Mouse (Mus musculus) heart, embryonic 14.5 days (tissue): Measurements from ENCODE around the gene Leng9. TPM values are rescaled to one million over a fixed set of nuclear protein-coding genes. Genes with fewer than 3 reads are reported as not detected.
"Not testable (repeated sequence)": the region's sequence is repeated elsewhere in the genome, so short reads cannot be mapped to it uniquely, and the experiment has no call there.

Source experiments
- ATAC-seq: fragments of 200-750 bp; cut with Nextera tagmentation; 2 replicates; pipeline ENCODE4 v1.8.0; 2017; ENCODE audit warnings: low read depth, moderate TSS enrichment; ENCODE audit not compliant: insufficient number of reproducible peaks, insufficient read depth, low FRiP score
- H3K27ac ChIP-seq, 2 experiments: fragments of 200-500 bp in 1 of 2; fragments of 300-500 bp in 1 of 2; sonication (generic) in 1 of 2; replicated peaks in 1 of 2; 2 replicates each; pipeline ENCODE4 v1.5.1; 2012 to 2014; ENCODE audit warnings: low read depth in 2 of 2, low read length in 2 of 2, control low read depth in 1 of 2, mild to moderate bottlenecking in 1 of 2, mixed read lengths in 1 of 2; ENCODE audit not compliant: control insufficient read depth in 1 of 2, insufficient read depth in 1 of 2
- H3K27me3 ChIP-seq: fragments of 300-500 bp; sonication (generic); 2 replicates; pipeline ENCODE4 v1.6.1; 2014; ENCODE audit warnings: mild to moderate bottlenecking, low read length, control low read depth; ENCODE audit not compliant: control insufficient read depth, insufficient read depth
- H3K36me3 ChIP-seq: fragments of 300-500 bp; sonication (generic); 2 replicates; pipeline ENCODE4 v1.6.1; 2014; ENCODE audit warnings: mild to moderate bottlenecking, control low read depth, low read length, mixed read lengths; ENCODE audit not compliant: control insufficient read depth, insufficient read depth
- H3K4me1 ChIP-seq, 2 experiments: fragments of 200-500 bp in 1 of 2; fragments of 300-500 bp in 1 of 2; sonication (generic) in 1 of 2; 2 replicates each; pipeline ENCODE4 v1.6.1; 2012 to 2014; ENCODE audit warnings: low read length in 2 of 2, control low read depth in 1 of 2, mixed read lengths in 1 of 2; ENCODE audit not compliant: control insufficient read depth in 2 of 2, insufficient read depth in 2 of 2
- H3K4me2 ChIP-seq: fragments of 300-500 bp; sonication (generic); 2 replicates; pipeline ENCODE4 v1.6.1; 2014; ENCODE audit warnings: mild to moderate bottlenecking, low read length
- H3K4me3 ChIP-seq, 2 experiments: fragments of 200-500 bp in 1 of 2; fragments of 300-500 bp in 1 of 2; sonication (generic) in 1 of 2; 2 replicates each; pipeline ENCODE4 v1.5.1; 2012 to 2014; ENCODE audit warnings: low read length in 2 of 2, mild to moderate bottlenecking in 2 of 2, control low read depth in 1 of 2, low read depth in 1 of 2, moderate library complexity in 1 of 2; ENCODE audit not compliant: control insufficient read depth in 1 of 2, insufficient read depth in 1 of 2
- H3K9ac ChIP-seq: fragments of 300-500 bp; sonication (generic); 2 replicates; pipeline ENCODE4 v1.6.1; 2014; ENCODE audit warnings: mild to moderate bottlenecking, low read length
- H3K9me3 ChIP-seq: fragments of 300-500 bp; sonication (generic); 2 replicates; pipeline ENCODE4 v1.6.1; 2016; ENCODE audit warnings: low read length, control low read depth; ENCODE audit not compliant: control insufficient read depth
- WGBS: fragments of 180-500 bp; shearing (Covaris S2); extraction: QIAGEN DNeasy Blood & Tissue Kit; methylation state at CpG from one replicate; pipeline ENCODE4 v1.1.7; 2014; 5-methylcytosine and 5-hydroxymethylcytosine counted together
- polyA plus RNA-seq: library from polyadenylated mRNA; unstranded; fragments of >200 nt; fragmentation: Nextera tagmentation; extraction: Ambion mirVana; gene quantifications from 2 replicates; pipeline ENCODE4 v1.2.1, GENCODE M21; 2014

The Leng9 gene
- polyA plus RNA-seq, 1 experiment from 2014 or later: 1.5 TPM

DNA sequence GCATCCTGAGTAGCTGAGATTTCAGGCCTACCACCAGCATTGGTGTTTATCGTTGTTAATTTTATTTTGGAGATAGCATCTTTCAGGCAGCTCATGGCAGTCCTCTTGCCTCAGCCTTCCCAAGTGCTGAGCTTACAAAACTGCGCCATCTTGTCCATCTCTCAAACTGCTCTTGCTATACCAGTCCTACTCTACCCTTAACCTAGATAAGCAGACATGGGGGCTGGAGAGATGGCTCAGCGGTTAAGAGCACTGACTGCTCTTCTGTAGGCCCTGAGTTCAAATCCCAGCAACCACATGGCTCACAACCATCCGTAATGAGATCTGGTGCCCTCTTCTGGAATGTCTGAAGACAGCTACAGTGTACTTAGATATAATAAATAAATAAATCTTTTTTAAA lies 11.4 kb upstream of the Leng9 start:
- H3K4me3 ChIP-seq, H3K4me2 ChIP-seq, H3K36me3 ChIP-seq, H3K27ac ChIP-seq, H3K27me3 ChIP-seq, H3K9me3 ChIP-seq, ATAC-seq, H3K9ac ChIP-seq: not testable (repeated sequence)
- H3K4me1 ChIP-seq: peaks cover 7 to 11% of the 10 kb centered on the region in 2 experiments; a peak in 3 of 4 replicates
- 90% methylated on average over 4 of the region's 4 CpGs for WGBS

DNA sequence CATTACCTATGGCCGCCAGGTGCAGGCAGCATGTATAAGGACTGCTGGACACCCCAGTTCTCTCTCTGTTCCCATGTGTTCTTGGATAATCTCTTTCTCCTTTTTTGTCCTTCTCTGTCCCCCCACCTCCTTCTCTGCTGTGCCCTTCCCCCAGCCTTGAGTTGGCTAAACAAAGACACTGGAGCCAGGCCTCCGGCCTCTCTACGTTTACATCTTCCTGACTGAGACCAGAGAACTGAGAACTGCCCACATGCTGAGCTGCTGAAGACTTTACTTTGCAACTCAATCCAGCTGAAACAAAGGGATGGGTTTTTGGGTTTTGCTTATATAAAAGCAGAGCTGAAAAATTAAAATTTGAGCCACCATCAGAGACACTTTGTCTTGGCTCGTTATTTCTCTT lies 4.8 kb upstream of the Leng9 start:
- no peak overlapping the region for H3K27ac ChIP-seq
- H3K4me3 ChIP-seq: no peak overlapping the region
- no peak for ATAC-seq
- no peaks in the 10 kb centered on the region for H3K36me3 ChIP-seq
- H3K4me2 ChIP-seq: no peak overlapping the region
- H3K4me1 ChIP-seq: peaks cover 9 to 11% of the 10 kb centered on the region in 2 experiments
- H3K9ac ChIP-seq: no peak overlapping the region
- no peaks in the 10 kb centered on the region for H3K9me3 ChIP-seq
- 36% methylated on average over 4 of the region's 4 CpGs for WGBS
- 0 out of 2 replicates have a peak, but pooled peaks cover 8% of the 10 kb centered on the region for H3K27me3 ChIP-seq

DNA sequence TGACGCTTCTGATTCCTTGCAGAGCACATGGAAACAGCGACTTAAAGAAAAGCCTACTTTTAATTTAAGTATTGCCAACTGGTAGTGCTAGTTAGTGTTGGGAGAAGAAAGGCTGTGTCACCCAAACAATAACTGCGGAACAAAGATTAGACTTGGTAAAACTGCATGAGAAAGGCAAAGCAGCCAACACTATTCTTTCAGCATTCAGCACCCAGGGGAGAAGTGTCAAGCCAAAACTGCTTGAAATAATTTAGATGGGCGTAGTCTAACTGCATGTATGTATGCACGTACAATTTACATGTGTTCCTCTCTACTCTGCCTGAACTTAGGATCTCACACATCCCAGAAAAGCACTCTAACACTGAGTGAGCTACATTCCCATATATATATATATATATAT lies 4.2 kb upstream of the Leng9 start:
- no peak overlapping the region for H3K27ac ChIP-seq
- 0 out of 2 replicates have a peak, but pooled peaks cover 8% of the 10 kb centered on the region for H3K27me3 ChIP-seq
- H3K4me1 ChIP-seq: peaks cover 10 to 12% of the 10 kb centered on the region in 2 experiments
- ATAC-seq: no peak
- H3K4me2 ChIP-seq: no peak overlapping the region
- H3K4me3 ChIP-seq: no peak overlapping the region
- 77% methylated on average over 5 of the region's 5 CpGs for WGBS
- H3K9ac ChIP-seq: no peak overlapping the region
- H3K36me3 ChIP-seq: no peaks in the 10 kb centered on the region
- no peaks in the 10 kb centered on the region for H3K9me3 ChIP-seq

DNA sequence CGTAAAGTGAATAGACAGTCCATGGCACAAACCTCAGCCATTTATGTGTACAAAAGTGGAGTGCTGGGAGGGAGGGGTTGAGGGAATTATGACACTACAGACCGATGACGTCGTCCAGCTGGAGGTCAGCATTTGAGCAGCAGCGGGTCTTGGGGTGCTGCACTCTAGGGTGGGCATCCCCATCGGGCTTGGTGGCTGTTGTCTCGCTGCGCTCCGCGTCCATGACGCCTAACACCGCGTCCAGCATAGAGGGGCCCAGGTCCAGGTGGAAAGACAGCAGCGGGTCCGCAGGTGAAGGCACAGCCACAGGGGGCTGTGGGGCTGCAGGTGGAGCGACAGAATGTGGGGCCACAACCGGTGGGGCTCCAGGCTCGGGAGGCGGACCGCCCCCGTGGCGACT lies 1.1 kb upstream of the Leng9 start:
- Histone ChIP-seq H3K27ac (no peak overlapping the region), H3K27me3 (0 out of 2 replicates have a peak, but pooled peaks cover 8% of the 10 kb centered on the region), H3K4me3 (peak overlapping the region in 1 of 2 experiments; percentile 76; a peak in 2 of 4 replicates), H3K9ac (no peak overlapping the region), H3K4me1 (peaks cover 14 to 17% of the 10 kb centered on the region in 2 experiments), H3K36me3 (peaks cover 21% of the 10 kb centered on the region), H3K9me3 (no peaks in the 10 kb centered on the region), H3K4me2 (peak overlapping the region; percentile 96)
- no peak for ATAC-seq
- 22% methylated on average over 22 of the region's 22 CpGs for WGBS

DNA sequence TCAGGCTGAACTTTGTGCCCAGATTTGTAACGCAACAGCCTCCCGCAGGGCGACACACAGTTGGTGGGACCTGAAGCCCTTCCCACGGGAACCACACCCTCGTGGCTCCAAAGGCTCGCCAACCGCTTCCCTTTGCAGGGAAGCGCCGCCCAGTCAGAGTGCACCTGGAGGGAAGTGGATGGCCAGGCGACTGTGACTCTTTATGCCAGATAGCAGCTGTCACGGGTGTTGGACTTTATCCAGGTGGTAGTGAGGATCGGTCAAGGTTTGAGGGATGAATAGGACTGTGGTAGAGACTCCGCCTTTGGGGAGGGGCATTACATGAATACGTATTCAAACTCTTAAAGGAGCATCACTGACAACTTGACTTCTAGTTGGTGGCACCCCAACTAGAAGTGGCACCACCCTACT lies 642 bp upstream of the Leng9 start:
- ATAC-seq: no peak
- WGBS: 12% methylated on average over 14 of the region's 14 CpGs
- Histone ChIP-seq H3K27me3 (0 out of 2 replicates have a peak, but pooled peaks cover 8% of the 10 kb centered on the region), H3K36me3 (peaks cover 25% of the 10 kb centered on the region), H3K9me3 (no peaks in the 10 kb centered on the region), H3K4me2 (peak overlapping the region; percentile 96), H3K9ac (0 out of 2 replicates have a peak overlapping the region, but pooled peaks have one; percentile 32), H3K4me1 (peaks cover 14 to 17% of the 10 kb centered on the region in 2 experiments), H3K4me3 (peak overlapping the region; percentile 12 to 76; a peak in 3 of 4 replicates), H3K27ac (no peak overlapping the region)

DNA sequence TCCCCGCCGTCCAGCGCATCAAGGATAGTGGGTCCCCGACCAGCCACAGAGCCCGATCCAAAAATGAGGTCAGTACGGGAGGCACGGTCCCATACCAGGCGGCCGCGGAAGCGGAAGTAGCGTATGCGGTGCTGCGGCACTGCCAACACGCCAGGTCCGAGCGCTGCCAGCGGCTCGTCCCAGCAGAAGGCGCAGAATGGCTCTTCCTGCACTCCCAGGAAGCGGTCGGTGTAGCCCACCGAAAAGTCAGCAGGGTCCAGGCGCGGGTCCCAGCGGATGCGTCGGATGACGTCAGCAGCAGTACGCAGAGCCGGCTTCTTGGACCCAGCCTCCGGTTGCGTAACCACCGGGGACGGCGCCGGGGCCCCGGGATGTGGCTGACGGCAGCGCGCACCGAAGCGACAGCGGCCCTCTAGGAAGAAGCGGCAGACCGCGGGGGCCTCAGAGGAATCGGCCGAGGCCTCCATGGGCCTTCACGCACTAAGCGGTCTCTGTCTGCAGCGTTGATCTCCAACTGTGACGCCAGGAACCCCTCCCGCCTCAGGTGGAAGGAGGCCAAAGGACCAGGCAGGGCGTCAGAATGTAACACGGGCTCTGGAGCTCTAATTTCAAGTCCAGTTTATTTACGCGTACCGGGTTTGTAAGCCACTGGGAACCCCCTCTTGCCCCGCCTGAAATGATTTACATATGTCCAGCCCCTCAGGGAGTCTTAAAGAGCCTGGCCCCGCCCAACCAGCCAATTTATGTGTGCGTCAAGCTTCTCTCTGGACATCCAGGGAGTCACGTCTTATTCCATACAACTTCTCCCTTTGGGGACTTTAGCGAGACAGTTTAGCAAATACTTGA lies 742 bp downstream of the Leng9 start:
- Histone ChIP-seq H3K36me3 (peaks cover 39% of the 10 kb centered on the region), H3K9me3 (no peaks in the 10 kb centered on the region), H3K27me3 (0 out of 2 replicates have a peak, but pooled peaks cover 8% of the 10 kb centered on the region), H3K4me3 (peak overlapping the region; percentile 75 to 76), H3K27ac (peak overlapping the region; percentile 88 to 95), H3K4me2 (peak overlapping the region; percentile 96), H3K9ac (peak overlapping the region; percentile 85), H3K4me1 (peaks cover 14 to 17% of the 10 kb centered on the region in 2 experiments)
- under 1% methylated on average over 64 of the region's 64 CpGs for WGBS
- ATAC-seq: peak; percentile 60

DNA sequence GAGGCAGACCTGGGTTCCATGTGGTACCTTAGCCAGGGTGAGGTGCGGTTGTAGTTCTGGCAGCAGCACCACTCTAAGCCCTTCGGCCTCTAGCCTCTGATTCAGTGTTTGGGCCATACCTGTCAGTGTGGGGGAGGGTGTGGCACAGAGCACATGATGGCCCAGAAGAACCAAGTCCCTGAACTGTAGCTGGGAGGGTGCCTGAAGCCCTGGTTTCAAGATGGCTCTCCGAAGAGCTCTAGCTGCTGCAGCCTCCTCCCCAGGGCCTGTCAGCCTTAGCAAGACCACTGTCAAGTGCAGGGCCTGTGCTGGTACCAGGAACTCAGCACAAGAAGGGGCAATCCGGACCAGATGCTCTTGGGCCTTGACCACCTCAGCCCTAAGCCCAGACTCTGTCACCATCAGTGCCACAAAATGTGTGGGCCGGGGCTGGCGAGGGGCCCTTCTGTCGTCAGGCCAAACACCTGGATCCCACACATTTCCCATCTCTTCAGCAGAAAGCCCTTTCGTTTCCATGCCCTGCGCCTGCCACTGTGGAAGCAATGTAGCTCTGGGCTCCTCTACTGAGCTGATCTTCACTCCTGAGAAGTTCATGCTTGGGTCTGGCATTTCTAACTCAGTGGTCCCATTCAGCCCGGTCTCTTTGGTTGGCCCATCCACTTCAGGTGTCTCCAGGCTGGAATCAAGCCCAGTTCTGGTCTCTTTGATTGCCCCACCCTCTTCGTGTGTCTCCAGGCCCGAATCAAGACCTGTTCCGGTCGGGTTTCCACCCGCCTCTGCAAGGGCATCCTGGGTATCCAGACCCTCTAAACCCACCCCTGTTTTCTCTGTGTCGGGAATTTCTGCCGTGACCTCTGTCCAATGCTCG lies 1.6 kb downstream of the Leng9 start:
- 26% methylated on average over 18 of the region's 18 CpGs for WGBS
- ATAC-seq: peak; percentile 4; the same call in 1 of the 2 replicates
- Histone ChIP-seq H3K9ac (peak overlapping the region; percentile 85), H3K36me3 (peaks cover 47% of the 10 kb centered on the region), H3K27ac (peak overlapping the region; percentile 88 to 95), H3K4me1 (peaks cover 14 to 17% of the 10 kb centered on the region in 2 experiments), H3K27me3 (0 out of 2 replicates have a peak, but pooled peaks cover 8% of the 10 kb centered on the region), H3K4me3 (peak overlapping the region; percentile 75 to 76), H3K9me3 (no peaks in the 10 kb centered on the region), H3K4me2 (peak overlapping the region; percentile 96)
